Mouse (Mus musculus) left cerebral cortex, postnatal 14 days (tissue): ENCODE results near the gene Rassf3. TPM values are rescaled to one million over a fixed set of nuclear protein-coding genes. Genes with fewer than 3 reads are reported as not detected.

Source experiments
- DNase-seq, 2 experiments: peaks; one replicate each; pipeline ENCODE4 v3.0.0; 2021 to 2022; ENCODE audit warnings: low spot score in 2 of 2, mixed read lengths in 1 of 2
- intact Hi-C: fragments of 180-260 bp; cut with DNase I; formaldehyde crosslinking; loops from one replicate; pipeline ENCODE4 v1.15.1; 2025
- total RNA-seq, 2 experiments: library from RNA; stranded (reverse); gene quantifications; 2 replicates each; pipeline ENCODE4 v1.2.3; 2021

The Rassf3 gene
- total RNA-seq, 2 experiments from 2014 or later: 29.6 to 33.9 TPM

DNA sequence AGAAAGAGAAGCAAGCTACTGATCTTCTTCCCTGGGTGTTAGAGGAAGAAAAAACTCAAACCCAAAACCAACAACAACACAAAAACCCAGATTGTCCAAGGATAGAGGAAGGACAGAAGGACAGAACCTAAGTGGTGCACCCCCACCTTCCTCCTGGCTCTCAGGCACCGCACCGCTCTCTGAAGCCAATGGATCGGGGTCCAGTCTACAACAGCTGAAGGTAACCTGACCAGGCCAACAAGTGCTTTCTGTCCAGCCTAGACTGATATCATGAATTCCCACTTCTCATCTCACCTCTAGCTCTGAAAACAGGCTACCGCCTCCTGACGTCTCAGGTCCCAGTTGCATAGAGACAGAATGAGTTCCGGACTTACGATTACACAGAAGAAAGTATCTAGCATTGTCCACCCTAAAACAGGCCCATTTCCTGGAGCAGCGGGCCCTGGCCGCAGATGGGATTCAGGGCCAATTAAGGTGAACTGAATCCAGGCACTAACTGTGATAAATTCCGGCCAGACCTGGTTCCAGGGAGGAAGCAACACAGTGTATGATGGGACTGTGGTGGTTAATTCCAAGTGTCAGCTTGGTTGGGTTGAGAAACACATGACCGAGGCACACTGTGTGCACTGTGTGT lies 54.4 kb downstream of the Rassf3 start:
- intact Hi-C loops: no loop called here
- no peak for DNase-seq

DNA sequence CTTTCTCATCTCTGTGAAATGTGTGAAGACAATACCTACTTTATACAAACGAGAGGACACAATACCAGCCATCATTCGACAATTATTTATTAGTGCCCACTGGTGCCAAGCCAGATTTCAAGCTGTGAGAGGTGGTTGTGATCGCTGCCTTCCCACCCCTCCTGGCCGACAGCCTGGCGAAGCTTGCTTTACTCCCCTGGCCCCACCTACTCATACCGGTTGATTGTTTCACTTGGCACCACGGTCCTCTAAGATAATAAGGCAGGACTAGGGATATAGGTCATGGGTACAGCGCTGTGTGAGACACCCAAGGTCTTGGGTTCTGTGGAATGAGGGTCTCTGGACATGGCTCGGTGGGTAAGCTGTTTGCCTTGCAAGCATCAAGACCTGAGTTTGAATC lies 55.1 kb downstream of the Rassf3 start:
- intact Hi-C loops: no loop called here
- no peak for DNase-seq

DNA sequence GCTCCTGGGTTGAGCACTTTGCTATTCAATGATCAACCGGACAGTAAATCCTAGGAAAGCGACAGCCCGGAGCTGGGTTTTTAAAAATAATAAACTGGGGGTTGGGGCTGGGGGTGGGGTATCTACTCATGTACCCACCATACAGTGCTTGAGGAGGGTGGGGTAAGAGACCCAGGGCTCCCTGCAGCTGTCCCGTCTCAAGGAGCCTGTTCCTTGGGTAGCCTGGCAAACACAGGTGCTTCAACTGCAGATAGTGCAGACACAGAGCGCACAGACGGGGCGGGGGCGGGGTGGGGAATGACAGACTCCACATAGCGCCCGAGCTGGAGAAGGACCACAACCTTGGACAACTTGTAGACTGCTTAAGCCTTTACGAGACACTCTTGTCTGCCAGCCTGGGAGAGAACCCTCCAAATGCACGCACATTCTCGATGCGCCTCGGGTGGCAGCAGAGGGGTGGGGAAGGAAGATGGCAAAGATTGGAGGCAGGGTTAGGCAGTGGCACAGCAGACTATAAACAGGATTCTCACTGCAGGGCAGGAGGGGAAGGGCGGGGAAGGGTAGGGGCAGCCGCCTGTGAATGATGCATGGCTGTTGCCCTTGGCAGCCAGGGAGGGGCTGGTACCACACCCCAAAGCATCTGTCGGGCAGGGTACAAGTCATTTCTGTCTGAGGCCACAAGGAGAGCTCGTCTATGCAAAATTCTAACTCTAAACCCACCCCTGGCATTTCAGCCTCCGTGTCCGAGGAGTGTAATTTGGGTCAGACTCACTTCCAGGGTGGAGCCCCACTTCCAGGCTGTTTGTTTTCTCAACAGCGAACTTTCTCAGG lies 56.3 kb downstream of the Rassf3 start:
- intact Hi-C loops: no loop called here
- DNase-seq: no peak

DNA sequence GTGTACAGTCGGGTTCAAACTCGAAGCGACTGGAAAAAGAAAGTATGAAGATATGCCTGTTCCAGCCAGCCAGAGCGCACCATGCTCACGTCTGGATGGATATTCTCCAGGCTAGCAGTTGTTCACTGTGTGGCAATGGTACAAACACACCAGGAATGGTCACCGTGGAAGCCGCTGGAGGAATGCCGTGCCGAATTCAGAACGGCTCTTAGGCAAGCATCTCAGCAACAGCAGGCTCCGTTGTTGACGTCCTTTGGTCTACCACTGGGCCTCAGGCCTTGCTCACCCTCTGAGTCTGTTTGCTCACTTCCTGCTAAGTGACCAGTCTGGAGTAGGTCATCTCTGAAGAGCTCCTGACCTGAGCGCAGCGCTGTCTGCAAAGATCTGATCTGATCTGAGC lies 57.3 kb downstream of the Rassf3 start:
- no peak for DNase-seq
- intact Hi-C loops: no loop called here

DNA sequence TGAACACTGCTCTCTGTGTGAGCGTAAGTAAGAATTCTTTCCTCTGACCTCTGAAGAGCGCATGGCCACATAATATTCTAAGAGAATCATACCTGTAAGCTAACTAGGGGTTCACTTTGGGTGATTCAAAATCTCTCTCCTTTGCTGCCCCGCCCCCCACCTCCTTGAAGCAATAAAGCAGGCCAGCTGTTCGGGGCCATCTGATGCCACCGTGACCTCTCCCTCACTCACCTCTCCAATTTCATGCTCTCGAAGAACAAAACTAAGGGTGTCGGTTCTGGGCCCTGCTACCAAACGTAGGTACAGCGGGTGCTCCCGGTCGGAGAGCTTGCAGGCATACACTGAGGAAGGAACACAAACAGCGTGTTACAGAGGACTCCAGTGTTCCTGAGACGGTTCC lies 62.0 kb downstream of the Rassf3 start:
- intact Hi-C loops: no loop called here
- DNase-seq: no peak

DNA sequence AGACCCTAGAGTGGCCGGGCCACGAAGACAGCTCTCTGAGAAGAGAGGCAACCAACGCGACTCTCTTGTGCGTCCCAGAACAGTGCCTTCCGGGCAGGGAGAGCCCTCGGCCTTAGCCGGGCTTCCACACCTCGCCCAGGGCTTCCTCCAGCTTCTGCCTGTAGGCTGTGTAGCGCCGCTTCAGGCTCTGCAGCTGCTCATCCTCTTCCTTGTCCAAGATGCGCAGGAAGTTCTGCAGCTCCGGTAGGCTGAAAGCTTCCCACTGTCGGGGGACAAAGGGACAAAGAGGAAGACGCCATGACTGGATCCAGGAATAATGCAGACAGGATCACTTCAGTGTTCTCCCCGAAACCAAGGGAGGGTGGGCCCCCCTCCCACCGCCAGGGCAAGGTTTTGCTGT lies 63.3 kb downstream of the Rassf3 start:
- intact Hi-C loops: no loop called here

DNA sequence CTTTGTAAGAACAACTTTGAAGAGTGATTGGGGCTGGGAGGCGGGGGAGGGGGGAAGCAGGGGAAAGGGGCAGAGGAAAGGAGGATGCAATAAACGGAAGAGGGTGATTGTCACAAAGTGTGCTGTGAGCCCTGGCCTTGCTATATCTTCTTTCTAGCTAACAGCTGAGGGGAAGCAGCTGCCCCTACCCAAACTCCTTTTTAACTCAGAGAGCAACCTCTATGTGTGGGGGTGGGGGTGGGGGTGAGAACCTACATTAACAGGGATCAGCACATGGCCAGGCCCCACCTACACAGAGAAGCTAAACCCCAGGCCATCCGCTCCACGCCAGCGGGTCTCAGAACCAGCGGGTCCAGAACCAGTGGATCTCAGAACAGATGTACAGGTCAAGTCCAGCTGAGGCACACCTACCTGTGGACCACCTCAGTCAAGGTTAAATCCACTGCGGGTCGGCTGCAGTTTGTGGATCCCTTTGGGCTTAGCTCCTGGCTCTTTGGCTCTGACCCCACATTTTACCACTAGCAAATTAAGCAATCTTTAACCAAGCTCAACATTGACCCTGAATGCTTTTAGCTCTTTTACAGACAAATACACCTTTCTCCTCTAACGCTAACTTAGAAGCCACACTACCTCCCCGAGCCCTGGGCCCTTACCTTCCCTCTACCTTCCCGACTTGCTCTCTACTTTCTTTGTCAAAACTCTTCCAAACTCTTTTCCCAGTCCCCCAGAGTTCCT lies 64.3 kb downstream of the Rassf3 start:
- intact Hi-C loops: no loop called here
- no peak for DNase-seq

More for the DNA sequence above, 63.3 kb downstream of the Rassf3 start:
- no peak for DNase-seq

DNA sequence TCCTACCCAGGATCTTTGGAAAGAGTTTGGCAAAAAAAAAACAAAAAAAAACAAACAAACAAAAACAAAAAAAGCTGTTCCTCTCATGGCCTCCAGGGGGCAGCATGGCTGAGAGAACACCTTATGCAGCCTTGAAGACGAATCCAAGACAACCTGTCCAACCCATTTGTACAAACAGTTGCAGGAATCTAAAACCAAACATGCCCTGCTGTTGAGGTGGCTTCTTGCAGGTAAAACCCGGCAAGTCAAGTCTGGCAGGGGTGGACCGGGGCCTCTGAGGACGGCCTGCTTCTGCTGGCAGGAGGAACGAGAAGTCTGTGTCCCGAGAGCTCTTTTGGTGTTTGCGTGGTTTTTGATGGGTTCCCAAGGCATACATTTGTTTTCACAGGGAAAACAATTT lies 66.4 kb downstream of the Rassf3 start:
- intact Hi-C loops: loop anchor here (2.0 kb wide), 1 partner anchor 107 kb away; no protein-coding TSS in a partner anchor
- DNase-seq: peak in 1 of 2 experiments; percentile 51

DNA sequence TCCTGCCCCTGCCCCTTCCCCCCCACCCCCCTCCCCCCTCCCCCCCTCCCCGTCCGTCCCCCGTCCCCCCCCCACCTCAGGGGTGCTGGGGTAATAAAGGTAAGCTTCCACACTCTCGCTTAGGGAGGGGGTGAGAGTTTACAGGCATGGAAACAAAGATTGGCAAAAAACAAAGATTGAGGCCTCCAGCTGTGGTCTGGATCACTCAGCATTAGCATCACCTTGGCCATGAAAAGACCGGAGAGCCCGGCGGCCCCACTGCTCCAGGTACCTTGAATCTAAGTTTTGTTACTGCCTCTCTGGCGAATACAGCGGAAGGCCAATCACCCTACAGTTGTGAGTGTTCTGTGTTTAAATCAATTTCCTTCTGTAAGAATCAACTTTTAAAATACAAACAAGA lies 72.2 kb downstream of the Rassf3 start:
- intact Hi-C loops: no loop called here
- no peak for DNase-seq

DNA sequence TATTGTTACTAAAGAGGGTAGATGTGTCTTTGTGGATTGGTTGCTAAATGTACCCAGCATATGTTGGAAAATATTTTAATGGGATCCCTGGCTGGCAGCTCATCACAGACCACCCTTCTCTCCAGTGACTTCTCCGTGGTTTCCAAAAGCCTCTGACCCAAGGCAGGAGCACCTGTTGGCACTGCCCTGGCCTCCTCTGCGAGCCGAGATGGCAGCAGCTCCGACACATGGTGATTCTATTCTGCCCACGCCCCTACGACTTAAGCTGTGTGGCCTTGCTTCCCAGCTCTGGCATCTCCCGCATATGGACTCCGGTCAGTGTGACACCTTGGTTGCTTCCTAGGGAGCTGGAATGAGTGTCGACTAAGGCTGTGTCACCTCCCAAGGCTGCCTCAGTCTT lies 73.0 kb downstream of the Rassf3 start:
- intact Hi-C loops: no loop called here
- DNase-seq: no peak

DNA sequence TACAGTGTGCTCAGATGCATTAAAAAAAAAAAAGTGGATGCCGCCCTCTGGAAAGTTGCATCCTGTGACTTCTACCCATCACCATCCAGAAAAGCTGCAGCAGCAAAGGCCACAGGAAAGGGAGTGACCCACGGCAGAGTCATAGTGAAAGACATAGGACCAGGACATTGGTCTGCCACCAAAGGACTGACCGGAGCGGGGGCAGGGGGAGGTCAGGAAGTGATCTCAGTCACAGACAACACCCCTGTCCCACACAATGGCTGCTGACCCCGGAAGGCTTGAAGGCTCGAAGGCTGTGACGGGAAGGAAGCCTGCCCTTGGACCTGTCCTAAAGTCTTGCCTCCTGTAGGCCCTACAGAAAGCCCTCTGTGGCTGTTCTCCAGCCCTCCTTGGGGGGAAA lies 75.1 kb downstream of the Rassf3 start:
- intact Hi-C loops: no loop called here
- no peak for DNase-seq

DNA sequence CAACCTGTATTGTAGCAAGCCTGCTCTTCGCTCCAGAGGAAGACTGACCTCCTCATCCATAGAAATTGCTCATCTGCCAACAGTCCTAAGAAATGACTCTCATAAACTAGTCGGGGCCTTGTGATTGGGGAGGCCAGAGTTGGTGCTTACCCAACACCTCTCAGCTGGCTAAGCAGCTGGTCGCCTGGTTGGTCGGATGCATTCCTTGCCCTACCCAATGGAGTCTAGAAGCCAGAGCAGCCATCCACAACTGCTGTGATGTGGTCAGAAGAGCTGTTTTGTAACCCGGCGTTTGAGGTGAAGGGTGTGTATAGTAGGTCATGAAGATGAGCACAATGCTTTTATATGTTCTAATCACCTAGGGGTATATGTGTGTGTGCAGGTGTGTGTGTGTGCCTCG lies 77.5 kb downstream of the Rassf3 start:
- intact Hi-C loops: no loop called here
- no peak for DNase-seq

DNA sequence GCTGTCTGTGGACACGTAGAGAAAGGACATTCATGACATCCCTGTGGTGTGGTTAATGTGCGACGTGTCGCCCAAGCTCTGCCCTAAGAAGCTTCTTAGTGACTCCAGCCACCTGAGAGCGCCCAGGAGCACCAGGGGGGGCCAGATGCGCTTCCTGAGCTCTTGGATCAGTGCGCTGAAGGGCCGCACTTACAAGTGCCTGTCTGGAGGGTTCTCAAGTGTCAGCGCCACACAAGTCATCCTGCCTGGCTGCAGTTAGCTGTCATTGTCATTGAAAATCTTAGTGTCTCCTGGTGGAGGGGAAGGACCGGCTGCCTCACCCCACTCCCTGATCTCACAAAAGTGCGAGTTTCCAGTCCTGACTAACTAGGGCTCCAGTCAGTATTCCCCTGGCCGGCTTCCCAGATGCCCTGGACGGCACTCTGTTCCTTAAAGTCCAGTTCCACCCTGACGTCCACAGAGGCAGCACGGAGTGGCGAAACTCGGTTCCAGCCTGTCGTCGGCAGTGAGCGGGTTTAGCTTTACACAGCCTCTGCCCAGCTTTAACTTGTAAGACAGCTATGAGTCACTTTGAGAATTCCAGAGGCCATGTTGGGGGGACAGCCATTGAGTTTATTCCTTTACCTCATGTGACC lies 80.5 kb downstream of the Rassf3 start:
- intact Hi-C loops: no loop called here
- no peak for DNase-seq

DNA sequence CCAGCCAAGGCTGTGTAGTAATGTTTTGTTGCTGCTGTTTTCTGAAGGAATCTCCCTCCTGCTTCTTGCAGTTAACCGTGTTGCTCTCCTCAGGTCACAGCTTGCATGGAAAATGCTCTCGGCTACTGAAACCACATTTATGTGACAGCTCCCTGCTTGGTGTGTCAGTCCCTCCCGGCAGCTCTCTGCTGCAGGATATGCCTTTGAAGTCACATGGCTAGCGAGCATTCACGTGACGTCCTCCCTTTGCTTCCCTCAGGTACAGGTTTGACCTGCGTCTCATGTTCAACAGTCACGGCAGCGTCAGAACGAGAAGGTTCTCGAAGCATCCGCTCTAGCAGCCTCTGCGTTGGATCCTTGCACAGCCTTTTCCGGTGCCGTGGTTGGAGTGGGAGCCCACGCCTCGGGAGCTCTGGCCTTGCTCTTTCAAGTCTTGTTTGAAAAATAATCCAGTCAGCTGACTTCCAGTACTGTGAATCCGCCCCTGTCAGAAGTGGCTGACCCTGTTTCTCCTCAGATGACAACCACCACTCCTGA lies 81.3 kb downstream of the Rassf3 start:
- intact Hi-C loops: no loop called here
- DNase-seq: no peak

DNA sequence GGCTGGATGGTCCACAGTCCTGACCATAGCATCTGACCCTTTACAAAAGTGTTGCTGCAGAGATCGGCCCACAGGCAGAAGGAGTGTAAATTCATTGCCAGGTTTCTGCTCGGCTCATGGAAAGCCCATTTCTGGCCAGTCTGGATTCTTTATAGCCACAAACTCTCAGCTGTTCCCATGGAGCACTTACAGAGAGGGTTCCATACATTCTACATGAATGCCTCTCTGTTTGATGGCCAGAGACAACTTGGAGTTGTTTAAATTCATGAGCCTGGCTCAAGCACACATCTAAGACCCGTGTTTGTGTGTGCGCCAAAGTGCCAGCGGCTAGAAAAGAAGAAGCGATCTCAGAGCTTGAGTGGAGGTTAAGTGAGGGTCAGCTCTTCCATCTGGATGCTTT lies 81.9 kb downstream of the Rassf3 start:
- no peak for DNase-seq
- intact Hi-C loops: no loop called here

DNA sequence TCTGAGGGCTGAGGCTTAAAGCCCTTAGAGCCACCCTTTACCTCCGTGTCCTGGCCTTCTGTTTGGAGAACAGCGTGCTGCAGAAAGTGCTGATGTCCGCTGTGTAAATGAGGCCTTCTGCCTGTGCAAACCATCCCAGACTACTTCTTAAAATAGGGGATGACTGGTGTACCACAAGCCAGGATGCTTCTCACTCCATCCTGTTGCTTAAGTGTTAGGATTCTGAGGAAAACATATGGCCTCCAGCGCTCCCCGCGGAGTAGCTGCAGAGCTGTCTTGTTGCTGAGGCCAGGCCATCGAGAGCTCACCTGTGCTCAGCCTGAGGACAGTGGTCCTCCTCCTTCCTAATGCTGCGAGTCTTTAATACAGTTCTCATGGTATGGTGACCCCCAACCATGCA lies 84.2 kb downstream of the Rassf3 start:
- intact Hi-C loops: no loop called here
- no peak for DNase-seq

DNA sequence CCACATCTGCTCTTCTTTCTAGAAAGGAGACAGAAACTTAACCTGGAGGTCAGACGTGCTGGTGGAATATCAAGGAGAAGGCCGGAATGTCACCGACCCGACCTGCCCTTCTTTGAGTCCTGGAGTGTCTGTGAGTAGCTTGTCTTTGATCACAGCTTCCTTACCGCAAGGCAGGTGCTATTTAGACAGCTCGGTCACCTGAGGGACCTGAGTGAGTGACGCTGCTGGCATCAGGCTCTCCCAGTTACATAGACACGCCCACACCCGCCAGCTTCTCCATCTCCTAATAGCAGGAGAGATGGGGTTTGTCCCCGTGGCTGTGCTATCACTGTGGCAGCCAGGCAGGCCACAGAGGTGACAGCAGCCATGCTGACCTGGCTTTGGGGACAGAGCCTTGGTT lies 85.5 kb downstream of the Rassf3 start:
- DNase-seq: no peak
- intact Hi-C loops: no loop called here

DNA sequence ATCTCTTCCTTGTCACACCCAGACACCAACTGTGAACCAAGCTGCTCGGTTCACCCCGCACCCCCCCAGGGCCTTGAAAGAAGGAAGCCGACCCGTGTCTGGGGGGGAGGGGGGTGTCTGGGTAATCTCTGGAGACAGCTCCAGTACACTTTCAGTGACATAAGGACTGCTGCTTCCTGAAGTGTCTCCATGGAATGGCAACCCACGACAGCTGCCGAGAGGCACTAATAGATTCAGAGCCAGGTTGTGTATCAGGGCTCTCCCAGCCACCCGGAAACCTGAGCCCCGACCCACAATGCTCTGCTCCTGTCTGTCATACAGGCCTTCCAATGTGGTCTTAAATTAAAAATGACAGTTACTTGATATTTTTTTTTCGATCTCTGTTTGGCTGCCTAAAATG lies 89.8 kb downstream of the Rassf3 start:
- DNase-seq: no peak
- intact Hi-C loops: no loop called here

DNA sequence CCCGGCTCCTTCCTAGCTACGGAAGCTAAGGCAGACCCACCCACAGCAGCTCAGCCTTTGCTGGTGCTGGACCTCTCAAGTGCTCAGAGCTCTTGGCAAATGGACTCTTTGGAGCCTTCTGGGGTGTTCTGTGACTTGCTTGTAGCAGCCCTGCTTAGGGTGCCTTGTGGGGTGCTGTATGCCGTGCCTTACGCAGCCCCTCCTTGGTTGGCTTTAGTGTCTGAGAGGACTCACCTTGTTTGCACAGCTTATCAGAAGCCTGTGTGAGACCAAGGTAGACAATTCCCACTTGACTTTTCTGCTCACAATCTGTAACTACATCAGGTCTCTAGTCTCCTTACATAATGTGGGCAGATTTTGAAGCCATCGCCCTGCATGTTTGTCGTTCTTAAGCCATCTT lies 90.5 kb downstream of the Rassf3 start:
- intact Hi-C loops: no loop called here
- no peak for DNase-seq

DNA sequence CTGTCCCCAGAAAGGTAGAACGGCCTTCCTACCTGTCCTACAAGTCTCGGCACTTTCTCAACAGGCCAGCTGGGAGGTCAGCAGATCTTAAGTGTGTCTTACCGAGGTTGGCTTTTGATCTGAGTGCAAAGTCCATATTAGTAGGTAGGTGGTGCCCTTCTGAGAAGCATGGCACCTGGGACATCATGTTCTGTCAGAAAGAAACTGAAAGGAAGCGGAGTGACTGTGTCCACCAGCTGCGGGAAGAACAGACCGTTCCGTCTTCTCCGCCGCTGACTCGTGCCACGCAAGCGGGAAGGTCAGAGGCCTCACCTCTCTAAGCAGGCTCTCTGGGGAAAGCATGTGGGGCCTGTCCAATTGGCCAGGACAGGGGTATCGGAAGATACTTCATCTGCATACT lies 91.4 kb downstream of the Rassf3 start:
- no peak for DNase-seq
- intact Hi-C loops: no loop called here
